Mouse (Mus musculus) erythroblast, adult 5-6 weeks (primary cell): ENCODE measurements around the gene Fyn. TPM values are rescaled to one million over a fixed set of nuclear protein-coding genes. Genes with fewer than 3 reads are reported as not detected.

Experiments
- ATAC-seq: replicated peaks from 2 replicates; pipeline ENCODE4 v1.8.0; 2016; ENCODE audit warnings: moderate number of reproducible peaks, mild to moderate bottlenecking, moderate TSS enrichment, inconsistent platforms; ENCODE audit not compliant: poor library complexity, low FRiP score, severe bottlenecking
- total RNA-seq, 2 experiments: library from RNA; stranded (forward) in 1 of 2; stranded (reverse) in 1 of 2; fragments of 150-400 nt in 1 of 2; fragments of 200-764, 138-1000 nt in 1 of 2; gene quantifications; 2 replicates each; pipeline versions ENCODE4 v1.2.3 to v1.2.4; 2015 to 2017; ENCODE audit warnings: low replicate concordance in 2 of 2

Gene Fyn
- total RNA-seq, 2 experiments from 2014 or later = 3.7 to 5.7 TPM

DNA sequence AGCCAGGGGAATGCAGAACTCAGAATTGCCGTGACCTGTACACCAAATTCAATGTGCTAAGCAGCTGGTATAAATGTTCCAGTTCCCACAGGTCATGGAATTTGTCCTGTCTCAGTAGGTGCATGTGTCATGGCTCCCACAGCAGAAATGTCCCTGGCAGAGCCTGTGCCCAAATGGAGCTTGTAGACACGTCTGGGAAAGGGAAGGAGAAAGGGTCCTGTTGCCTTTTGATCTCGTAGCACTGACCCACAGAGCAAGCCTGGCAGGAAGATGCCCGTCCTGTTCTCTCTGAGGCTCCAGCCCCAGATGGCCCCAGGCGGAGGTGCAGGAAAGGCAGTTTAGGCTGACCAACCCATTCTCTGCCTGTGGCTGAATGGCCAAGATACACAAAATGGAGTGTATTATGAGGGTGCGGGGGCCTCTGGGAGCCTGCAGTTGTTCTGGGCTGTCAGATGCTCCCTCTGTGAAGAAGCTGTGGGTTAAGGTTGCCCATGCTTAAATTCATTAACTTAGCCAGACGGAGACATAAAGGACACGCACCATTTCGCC, 183.1 kb downstream of the Fyn start:
- no peak for ATAC-seq

- no peak for ATAC-seq
Measured at GRCm38 (mm10) chr10:39552351-39552814, 183.7 kb downstream of the Fyn start.

DNA sequence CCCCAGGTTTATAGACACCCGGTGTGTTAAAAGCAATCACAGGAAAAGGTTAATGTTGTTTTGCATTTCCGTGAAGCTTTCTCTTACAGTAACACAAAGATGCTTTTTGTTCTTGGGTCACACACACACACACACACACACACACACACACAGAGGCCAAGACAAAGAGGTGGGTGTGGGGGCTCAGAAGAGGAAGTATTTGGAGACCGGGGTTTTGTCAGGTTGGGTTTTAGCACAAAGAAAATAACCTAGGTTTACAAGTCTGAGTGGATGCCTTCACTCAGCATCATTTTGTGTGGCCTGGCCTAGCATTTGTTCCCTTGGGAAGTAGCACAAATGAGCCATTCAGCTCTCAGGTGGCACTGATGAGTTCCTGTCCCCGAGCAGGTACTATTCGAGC, 184.2 kb downstream of the Fyn start:
- no peak for ATAC-seq

DNA sequence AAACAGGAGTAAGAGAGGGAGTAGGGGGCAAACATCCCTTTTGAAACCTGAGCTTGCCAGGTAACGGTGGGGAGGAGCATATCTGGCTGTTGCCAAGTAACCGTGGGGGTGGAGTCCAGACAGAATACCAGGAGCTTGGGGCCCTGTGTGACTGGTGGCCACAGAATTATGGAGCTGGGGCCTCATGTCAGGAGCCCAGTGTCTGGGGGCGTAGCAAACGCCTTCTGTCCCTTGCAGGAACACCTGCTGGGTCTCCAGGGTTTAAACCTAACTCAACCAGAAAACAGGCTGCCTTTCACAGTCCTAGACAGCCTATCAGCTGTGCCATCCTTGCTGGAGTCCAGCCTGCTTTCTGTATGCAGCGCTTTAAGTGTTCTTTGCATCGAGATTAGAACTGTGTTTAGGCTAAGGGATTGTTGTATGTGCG, 186.6 kb downstream of the Fyn start:
- no peak for ATAC-seq

DNA sequence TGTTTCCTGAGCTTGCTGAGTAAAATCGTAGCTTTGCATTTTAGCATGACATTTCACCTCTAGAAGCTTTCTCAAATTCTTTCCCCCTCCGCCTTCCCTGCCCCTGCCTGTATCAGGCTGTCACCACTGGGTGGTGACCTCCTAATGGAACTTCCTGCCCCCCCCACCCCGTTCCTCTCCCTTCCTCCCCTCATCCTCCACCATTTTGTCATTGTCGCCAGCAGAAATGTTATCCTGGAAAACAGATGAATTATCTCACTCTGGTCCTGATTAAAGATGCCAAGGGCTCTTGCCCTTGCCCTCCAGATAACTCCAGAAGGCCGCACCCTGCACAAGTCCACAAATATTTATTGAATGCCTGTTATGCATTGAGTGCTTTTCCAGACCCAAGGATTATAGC, 187.1 kb downstream of the Fyn start:
- no peak for ATAC-seq

GRCm38 (mm10) chr10:39557360-39557759, 188.7 kb downstream of the Fyn start:
- ATAC-seq = no peak

DNA sequence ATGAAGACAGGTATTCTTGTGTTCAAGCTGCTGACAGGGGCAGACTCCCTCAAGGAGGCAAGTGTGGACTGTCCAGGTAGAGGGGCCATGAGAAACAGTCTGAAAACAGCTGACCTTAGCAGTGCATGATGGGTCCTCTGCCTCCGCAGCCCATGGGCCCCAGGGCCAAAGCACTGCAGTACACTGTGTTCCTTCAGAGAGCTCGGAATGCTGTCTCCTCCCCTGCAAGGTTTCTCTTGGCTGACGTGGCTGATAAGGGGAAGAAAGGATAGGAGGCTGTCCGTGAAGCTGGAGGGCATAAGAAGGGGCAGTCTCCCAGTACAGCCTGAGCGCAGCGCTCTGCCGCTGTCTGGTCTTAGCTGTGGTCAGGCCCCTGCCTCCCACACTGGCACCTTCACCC, 189.2 kb downstream of the Fyn start:
- ATAC-seq = no peak

DNA sequence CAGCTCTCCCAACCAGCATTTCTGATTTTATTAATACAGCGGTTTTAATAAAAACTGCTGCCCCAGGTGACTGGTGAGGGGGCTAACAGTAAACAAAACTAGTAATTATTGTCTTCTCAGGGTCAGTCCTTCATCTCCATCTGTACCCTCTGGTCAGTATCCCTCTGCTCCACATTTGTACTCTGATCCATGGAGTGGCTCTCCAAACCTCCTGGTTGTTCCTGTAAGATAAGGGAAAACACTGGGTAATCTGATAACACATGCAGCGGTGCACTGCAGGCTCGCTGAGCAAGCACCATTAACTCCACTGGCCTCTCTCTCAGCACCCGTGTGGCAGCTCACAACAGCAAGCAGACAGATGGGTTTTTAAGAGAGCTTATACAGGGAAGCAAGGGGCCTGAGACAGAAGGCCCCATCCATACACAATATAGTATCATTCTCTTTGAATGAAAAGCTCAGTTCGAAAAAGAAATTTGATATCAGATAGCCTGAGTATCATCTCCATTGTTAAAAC, 189.9 kb downstream of the Fyn start:
- no peak for ATAC-seq

GRCm38 (mm10) chr10:39559321-39559720, 190.7 kb downstream of the Fyn start:
- ATAC-seq = no peak

DNA sequence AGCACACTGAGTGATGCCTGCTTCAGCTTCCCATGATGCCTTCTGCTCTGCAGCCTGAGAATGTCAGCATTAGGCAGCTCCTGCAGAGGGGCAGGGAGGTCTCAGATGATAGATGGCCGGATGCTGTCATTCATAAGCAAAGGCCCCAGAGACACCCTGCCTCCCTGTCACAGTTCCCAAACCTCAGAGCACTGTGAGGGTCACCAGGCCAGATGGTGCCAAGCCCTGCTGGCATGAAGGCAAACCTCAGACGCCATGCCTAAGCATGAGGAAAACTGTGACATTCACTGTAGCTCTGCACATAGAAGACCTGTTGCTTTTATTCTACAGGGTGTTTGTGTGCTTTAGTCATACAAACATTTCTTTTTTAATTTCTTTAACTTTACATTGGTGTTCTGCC, 193.7 kb downstream of the Fyn start:
- no peak for ATAC-seq

DNA sequence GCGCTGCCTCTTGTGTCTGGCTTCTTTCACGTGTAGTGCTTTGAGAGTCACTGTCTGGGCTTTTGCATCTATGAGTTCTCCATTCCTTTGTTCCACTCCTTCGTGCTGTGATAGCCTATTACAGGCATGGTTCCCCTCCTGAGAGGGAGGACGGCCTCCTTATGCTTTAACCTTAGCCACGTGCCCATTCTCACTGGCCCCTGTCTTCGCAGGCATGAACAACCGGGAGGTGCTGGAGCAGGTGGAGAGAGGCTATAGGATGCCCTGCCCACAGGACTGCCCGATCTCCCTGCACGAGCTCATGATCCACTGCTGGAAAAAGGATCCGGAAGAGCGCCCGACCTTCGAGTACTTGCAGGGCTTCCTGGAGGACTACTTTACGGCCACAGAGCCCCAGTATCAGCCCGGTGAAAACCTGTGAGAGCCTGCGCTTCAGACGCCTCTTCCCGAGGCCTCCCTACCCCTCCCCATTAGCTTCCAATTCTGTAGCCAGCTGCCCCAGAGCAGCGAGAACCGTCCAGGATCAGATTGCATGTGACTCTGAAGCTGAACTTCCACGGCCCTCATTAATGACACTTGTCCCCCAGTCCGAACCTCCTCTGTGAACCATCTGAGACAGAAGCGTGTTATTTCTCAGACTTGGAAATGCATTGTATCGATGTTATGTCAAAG, 195.0 kb downstream of the Fyn start:
- no peak for ATAC-seq

DNA sequence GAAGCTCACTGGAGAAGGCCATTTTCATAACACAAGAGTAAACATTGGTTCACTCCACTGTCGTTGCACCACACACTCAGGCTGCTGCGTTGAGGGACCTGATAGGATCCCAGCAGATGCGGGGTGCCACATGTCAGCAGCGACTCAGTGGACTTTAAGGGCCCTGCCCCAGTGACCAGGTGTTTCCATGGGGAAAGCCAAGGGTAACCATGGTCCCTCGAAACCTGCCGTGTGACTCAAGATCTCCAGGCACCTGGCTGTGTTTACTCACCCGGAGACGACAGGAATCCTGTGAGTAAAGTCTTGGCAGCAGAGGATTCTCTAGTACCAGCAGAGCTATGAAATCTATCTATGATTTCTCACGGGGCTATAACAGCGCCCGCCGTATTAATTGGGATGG, 198.2 kb downstream of the Fyn start:
- ATAC-seq = no peak

GRCm38 (mm10) chr10:39568991-39569390, 200.3 kb downstream of the Fyn start:
- no peak for ATAC-seq

GRCm38 (mm10) chr10:39571011-39571410, 202.4 kb downstream of the Fyn start:
- no peak for ATAC-seq

GRCm38 (mm10) chr10:39572050-39572671, 203.5 kb downstream of the Fyn start:
- no peak for ATAC-seq

DNA sequence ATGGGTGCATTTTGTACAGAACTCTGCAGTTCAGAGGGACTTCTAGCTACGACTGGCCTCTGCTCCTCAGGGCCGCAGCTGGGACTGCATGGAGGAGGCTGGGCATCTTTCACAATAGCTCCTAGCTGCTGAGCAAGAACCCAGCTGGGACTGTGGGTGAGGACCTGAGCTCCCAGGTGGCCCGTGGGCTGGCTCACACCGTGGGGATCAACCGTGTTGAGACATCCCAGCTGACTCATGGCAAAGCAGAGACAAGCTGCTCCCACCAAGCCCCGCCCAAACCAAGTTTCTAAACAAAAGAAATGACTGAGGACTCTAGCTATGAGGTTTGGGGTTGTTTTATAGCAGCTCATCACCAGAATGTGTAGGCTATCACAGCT, 204.0 kb downstream of the Fyn start:
- no peak for ATAC-seq

DNA sequence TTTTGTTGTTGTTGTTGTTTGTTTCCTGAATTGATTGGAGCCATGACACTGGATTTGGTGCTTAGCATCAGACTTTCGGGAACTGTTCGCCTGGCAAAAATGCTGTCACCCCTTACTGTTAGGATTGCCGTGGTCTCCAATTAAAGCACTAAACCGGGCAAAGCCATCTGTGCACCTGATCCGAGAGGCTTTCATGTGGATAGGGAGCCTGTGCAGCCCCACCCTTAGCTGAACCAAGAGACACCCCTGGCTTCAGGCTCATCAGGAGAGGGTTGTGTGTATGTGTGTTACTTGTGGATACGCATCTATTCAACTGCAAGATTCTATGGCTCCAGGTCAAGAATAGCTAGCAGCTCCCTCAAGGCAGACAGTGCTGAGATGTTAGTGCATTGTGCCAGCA, 207.8 kb downstream of the Fyn start:
- no peak for ATAC-seq

- ATAC-seq = no peak
Measured at GRCm38 (mm10) chr10:39580477-39580876, 211.8 kb downstream of the Fyn start.

GRCm38 (mm10) chr10:39582385-39582784, 213.7 kb downstream of the Fyn start:
- no peak for ATAC-seq

DNA sequence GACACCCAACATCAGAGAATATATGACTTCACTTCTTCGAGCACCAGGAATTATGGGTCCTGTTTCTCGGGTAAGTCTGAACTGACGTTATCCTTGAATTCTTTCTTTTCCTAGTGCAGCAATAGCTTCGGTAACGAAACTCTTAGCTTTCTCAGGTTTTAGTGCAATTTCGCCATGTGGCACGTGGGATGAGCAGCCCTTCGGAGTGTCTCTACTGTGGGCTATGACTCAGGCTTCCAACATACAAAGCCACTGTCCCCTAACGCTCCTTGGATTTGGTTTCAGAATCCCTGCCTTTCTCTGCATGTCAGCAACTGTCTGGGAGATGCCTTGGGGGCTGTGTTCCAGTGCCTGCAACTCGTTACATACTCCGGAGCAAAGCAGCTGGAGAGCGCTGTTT, 215.1 kb downstream of the Fyn start:
- no peak for ATAC-seq

DNA sequence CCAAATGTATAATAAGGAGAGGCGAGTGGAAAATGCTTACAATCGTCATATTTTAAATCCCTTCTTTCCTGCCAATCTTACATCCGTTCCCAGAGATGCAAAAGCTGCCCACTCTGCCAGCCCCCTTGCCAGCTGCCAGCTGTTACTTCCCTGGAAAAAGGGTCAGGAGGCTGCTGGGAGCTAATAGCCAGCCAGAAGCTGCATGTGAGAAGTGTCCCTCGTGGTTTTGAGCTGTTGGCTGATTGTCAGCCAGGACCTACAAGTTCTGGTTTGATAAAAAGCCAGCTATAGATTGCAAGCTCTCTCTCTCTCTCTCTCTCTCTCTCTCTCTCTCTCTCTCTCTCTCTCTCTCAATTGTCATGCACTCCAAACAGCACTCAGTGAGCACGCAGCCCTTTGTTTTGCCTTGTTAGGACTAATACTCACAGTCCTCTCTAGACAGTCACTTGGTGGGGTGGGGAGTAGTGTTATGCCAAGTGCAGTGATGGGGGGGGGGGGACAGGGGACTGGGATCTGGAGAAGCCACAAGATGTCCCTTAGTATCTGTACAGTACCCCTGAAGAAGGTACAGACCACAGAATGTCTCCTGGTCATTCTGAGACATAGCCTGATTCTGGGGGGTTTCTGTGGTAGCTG, 218.8 kb downstream of the Fyn start:
- no peak for ATAC-seq
